Mouse (Mus musculus): ENCODE results near the gene Eif4enif1. TPM values are rescaled to one million over a fixed set of nuclear protein-coding genes. Genes with fewer than 3 reads are reported as not detected.
A peak's percentile ranks its signal among the peaks of the same experiment; 100 is the strongest.

Eif4enif1 gene
- polyA plus RNA-seq, 1 experiment from 2014 or later, result 48.2 TPM

DNA sequence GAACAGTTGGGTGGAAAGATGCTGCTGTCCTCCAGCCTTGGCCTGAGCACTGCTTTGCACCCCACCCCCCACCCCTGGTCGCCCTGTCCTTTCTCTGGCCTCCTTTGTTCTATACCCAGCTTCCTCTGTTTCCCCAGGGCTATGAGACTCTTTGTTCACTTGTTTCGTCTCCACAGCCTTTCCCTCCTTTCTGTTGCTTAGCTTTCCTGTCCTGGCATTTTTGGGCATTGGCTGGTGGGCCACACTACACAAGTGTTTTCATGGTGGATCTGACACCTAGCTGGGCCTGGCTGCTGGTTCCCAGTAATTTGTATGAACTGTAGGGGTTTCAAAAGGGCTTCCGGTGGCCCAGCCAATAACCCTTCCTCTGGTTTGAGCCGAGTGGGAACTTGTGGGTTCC is 91.2 kb downstream of the Eif4enif1 start:
- Histone ChIP-seq H3K27ac (peak overlapping the region; percentile 100), H3K9me3 (no peaks in the 10 kb centered on the region), H3K36me3 (peaks cover 52% of the 10 kb centered on the region), H3K9ac (peak overlapping the region; percentile 99), H3K4me1 (peaks cover 43% of the 10 kb centered on the region), H3K4me3 (peak overlapping the region; percentile 90), H3K27me3 (no peaks in the 10 kb centered on the region), H3K4me2 (peak overlapping the region; percentile 96)
- 37% methylated on average over 4 of the region's 4 CpGs for WGBS
- ATAC-seq (ENCODE audit: borderline replicate concordance, extremely low read depth, low FRiP score, low TSS enrichment), result no peak

Other genes with a start within 250 kb of the Eif4enif1 start
- 11.3 and 12.8 TPM in 2 replicates for gene Sfi1, start 8.9 kb upstream of the Eif4enif1 start, polyA plus RNA-seq (2015; fragmentation: Nextera tagmentation; extraction: Ambion mirVana)
- 251 and 257 TPM in 2 replicates for gene Drg1, start 64.0 kb downstream of the Eif4enif1 start, polyA plus RNA-seq (2015; fragmentation: Nextera tagmentation; extraction: Ambion mirVana)
- 48.9 and 52.7 TPM in 2 replicates for gene Patz1, start 86.5 kb downstream of the Eif4enif1 start, polyA plus RNA-seq (2015; fragmentation: Nextera tagmentation; extraction: Ambion mirVana)
- 10.8 and 11.0 TPM in 2 replicates for gene Pik3ip1, start 128.0 kb downstream of the Eif4enif1 start, polyA plus RNA-seq (2015; fragmentation: Nextera tagmentation; extraction: Ambion mirVana)
- 50.1 and 52.0 TPM in 2 replicates for gene Limk2, start 206.8 kb downstream of the Eif4enif1 start, polyA plus RNA-seq (2015; fragmentation: Nextera tagmentation; extraction: Ambion mirVana)
- gene Rnf185, start 250.0 kb downstream of the Eif4enif1 start, polyA plus RNA-seq (2015; fragmentation: Nextera tagmentation; extraction: Ambion mirVana), result 29.3 and 32.6 TPM in 2 replicates